Mouse (Mus musculus) brain, embryonic 14.5 days (tissue): ENCODE measurements around the gene Erc2.

Experiments
- CTCF ChIP-seq: fragments of 200-500 bp; IDR thresholded peaks from 2 replicates; pipeline ENCODE4 v1.5.1; 2012; ENCODE audit warnings: inconsistent platforms, mild to moderate bottlenecking, moderate library complexity, borderline replicate concordance; ENCODE audit not compliant: insufficient read depth, insufficient read length; ENCODE audit errors: extremely low read depth
- POLR2A ChIP-seq: fragments of 200-500 bp; IDR thresholded peaks from 2 replicates; pipeline ENCODE4 v1.6.1; 2012; ENCODE audit warnings: mild to moderate bottlenecking, inconsistent platforms, borderline replicate concordance; ENCODE audit not compliant: poor library complexity, insufficient read depth, insufficient read length, severe bottlenecking; ENCODE audit errors: extremely low read depth

- TF ChIP-seq POLR2A (no peak), CTCF (no peak)
Measured at GRCm38 (mm10) chr14:28057159-28057884, 435.1 kb downstream of the Erc2 start.
